Mouse (Mus musculus) duodenum, adult 2 months (tissue): ENCODE data around the gene Ttc25. TPM values are rescaled to one million over a fixed set of nuclear protein-coding genes. Genes with fewer than 3 reads are reported as not detected.

ENCODE experiments used
- polyA plus RNA-seq: library from polyadenylated mRNA; depleted of rRNA; stranded (reverse); fragments of >200 nt; gene quantifications from 2 replicates; pipeline ENCODE4 v1.2.3, GENCODE M21; 2012; ENCODE audit warnings: low replicate concordance; rRNA removed

Ttc25 gene
- polyA plus RNA-seq, result 0.02 and 0.09 TPM in 2 replicates

GRCm38 (mm10) chr11:100544832-100545745 lies at the start of gene Ttc25:
Ttc25 (plus strand) TSS chr11:100545607.

GRCm38 (mm10) chr11:100527458-100528374 lies 17.7 kb upstream of the Ttc25 start, which contains the start of gene Acly:
Acly (minus strand) TSS chr11:100528000.

GRCm38 (mm10) chr11:100574708-100575483 lies 29.5 kb downstream of the Ttc25 start, which contains the start of gene Cnp:
Cnp (plus strand) TSS chr11:100574904.

GRCm38 (mm10) chr11:100618761-100619484 lies 73.5 kb downstream of the Ttc25 start, which contains the start of gene Nkiras2:
Nkiras2 (plus strand) TSS chr11:100619244.

GRCm38 (mm10) chr11:100619982-100620381 lies 74.6 kb downstream of the Ttc25 start, which contains the start of gene Dnajc7:
Dnajc7 (minus strand) TSS chr11:100620168.

Other genes starting within 250 kb of the Ttc25 start
- gene Eif1, start 225.7 kb upstream of the Ttc25 start, polyA plus RNA-seq, result 94.6 and 104 TPM in 2 replicates
- 1.2 and 240 TPM in 2 replicates for gene Gast, start 211.2 kb upstream of the Ttc25 start, polyA plus RNA-seq
- gene Hap1, start 189.5 kb upstream of the Ttc25 start, polyA plus RNA-seq, result 3.5 and 3.6 TPM in 2 replicates
- gene Jup, start 147.8 kb upstream of the Ttc25 start, polyA plus RNA-seq, result 369 and 374 TPM in 2 replicates
- gene P3h4, start 130.8 kb upstream of the Ttc25 start, polyA plus RNA-seq, result 10.5 and 15.2 TPM in 2 replicates
- 10.9 and 14.3 TPM in 2 replicates for gene Fkbp10, start 129.9 kb upstream of the Ttc25 start, polyA plus RNA-seq
- gene Nt5c3b, start 103.8 kb upstream of the Ttc25 start, polyA plus RNA-seq, result 5.7 and 20.7 TPM in 2 replicates
- not detected in 2 replicates for gene Klhl10, start 103.7 kb upstream of the Ttc25 start, polyA plus RNA-seq
- 0.66 and 1.8 TPM in 2 replicates for gene Klhl11, start 72.9 kb upstream of the Ttc25 start, polyA plus RNA-seq
- 14.8 and 19.5 TPM in 2 replicates for gene Acly, start 17.6 kb upstream of the Ttc25 start, polyA plus RNA-seq
- 13.1 and 17.8 TPM in 2 replicates for gene Cnp, start 29.3 kb downstream of the Ttc25 start, polyA plus RNA-seq
- gene Nkiras2, start 73.6 kb downstream of the Ttc25 start, polyA plus RNA-seq, result 88.6 and 104 TPM in 2 replicates
- 11.8 and 12.7 TPM in 2 replicates for gene Dnajc7, start 74.6 kb downstream of the Ttc25 start, polyA plus RNA-seq
- gene Zfp385c, start 146.8 kb downstream of the Ttc25 start, polyA plus RNA-seq, result 1.2 TPM in 2 replicates
- 8.6 and 11.1 TPM in 2 replicates for gene Dhx58, start 158.7 kb downstream of the Ttc25 start, polyA plus RNA-seq
- gene Kat2a, start 166.9 kb downstream of the Ttc25 start, polyA plus RNA-seq, result 14.6 and 21.8 TPM in 2 replicates
- not detected in 2 replicates for gene Hspb9, start 168.2 kb downstream of the Ttc25 start, polyA plus RNA-seq
- gene Rab5c, start 192.6 kb downstream of the Ttc25 start, polyA plus RNA-seq, result 226 and 343 TPM in 2 replicates
- gene Kcnh4, start 214.3 kb downstream of the Ttc25 start, polyA plus RNA-seq, result not detected in 2 replicates
- not detected in 2 replicates for gene Hcrt, start 217.3 kb downstream of the Ttc25 start, polyA plus RNA-seq
- gene Ghdc, start 225.3 kb downstream of the Ttc25 start, polyA plus RNA-seq, result 7.8 and 9.0 TPM in 2 replicates